Mouse (Mus musculus) MN1 (cell line): ENCODE measurements around the gene Gadd45g.

Source experiments
- DNase-seq: peaks from one replicate; pipeline ENCODE4 v3.0.0-alpha.2; 2016; ENCODE audit warnings: low spot score

Gene Gadd45g

GRCm38 (mm10) chr13:51853301-51854243, 7.1 kb downstream of the Gadd45g start:
- peak; percentile 91 for DNase-seq

GRCm38 (mm10) chr13:51855584-51855983, 9.1 kb downstream of the Gadd45g start:
- DNase-seq = no peak

- peak; percentile 75 for DNase-seq
These were observed 10.7 kb downstream of the Gadd45g start for GRCm38 (mm10) chr13:51857156-51857555.

- peak; percentile 59 for DNase-seq
These were observed 12.0 kb downstream of the Gadd45g start for GRCm38 (mm10) chr13:51858475-51858874.

GRCm38 (mm10) chr13:51859174-51859573, 12.7 kb downstream of the Gadd45g start:
- DNase-seq = no peak

- DNase-seq = no peak
These were observed 13.3 kb downstream of the Gadd45g start for GRCm38 (mm10) chr13:51859798-51860197.

- DNase-seq = no peak
These were observed 16.3 kb downstream of the Gadd45g start for GRCm38 (mm10) chr13:51862750-51863149.

GRCm38 (mm10) chr13:51866151-51866659, 19.7 kb downstream of the Gadd45g start:
- no peak for DNase-seq

GRCm38 (mm10) chr13:51868491-51869128, 22.1 kb downstream of the Gadd45g start:
- DNase-seq = no peak

GRCm38 (mm10) chr13:51869129-51869491, 22.6 kb downstream of the Gadd45g start:
- no peak for DNase-seq

GRCm38 (mm10) chr13:51871148-51871547, 24.7 kb downstream of the Gadd45g start:
- DNase-seq = no peak

GRCm38 (mm10) chr13:51872252-51872962, 25.9 kb downstream of the Gadd45g start:
- no peak for DNase-seq

GRCm38 (mm10) chr13:51872963-51873514, 26.6 kb downstream of the Gadd45g start:
- no peak for DNase-seq

- no peak for DNase-seq
These were observed 27.3 kb downstream of the Gadd45g start for GRCm38 (mm10) chr13:51873786-51874185.

GRCm38 (mm10) chr13:51876131-51876530, 29.7 kb downstream of the Gadd45g start:
- no peak for DNase-seq

- no peak for DNase-seq
These were observed 32.3 kb downstream of the Gadd45g start for GRCm38 (mm10) chr13:51878806-51879205.

GRCm38 (mm10) chr13:51879571-51879970, 33.1 kb downstream of the Gadd45g start:
- DNase-seq = no peak

GRCm38 (mm10) chr13:51880019-51880418, 33.5 kb downstream of the Gadd45g start:
- no peak for DNase-seq

GRCm38 (mm10) chr13:51881271-51882128, 35.0 kb downstream of the Gadd45g start:
- DNase-seq = no peak

- DNase-seq = no peak
These were observed 35.7 kb downstream of the Gadd45g start for GRCm38 (mm10) chr13:51882218-51882617.

GRCm38 (mm10) chr13:51884250-51884649, 37.8 kb downstream of the Gadd45g start:
- DNase-seq = no peak
